Mouse (Mus musculus): ENCODE measurements around the gene Hnrnpll.
A peak's percentile ranks its signal among the peaks of the same experiment; 100 is the strongest.

Gene Hnrnpll

DNA sequence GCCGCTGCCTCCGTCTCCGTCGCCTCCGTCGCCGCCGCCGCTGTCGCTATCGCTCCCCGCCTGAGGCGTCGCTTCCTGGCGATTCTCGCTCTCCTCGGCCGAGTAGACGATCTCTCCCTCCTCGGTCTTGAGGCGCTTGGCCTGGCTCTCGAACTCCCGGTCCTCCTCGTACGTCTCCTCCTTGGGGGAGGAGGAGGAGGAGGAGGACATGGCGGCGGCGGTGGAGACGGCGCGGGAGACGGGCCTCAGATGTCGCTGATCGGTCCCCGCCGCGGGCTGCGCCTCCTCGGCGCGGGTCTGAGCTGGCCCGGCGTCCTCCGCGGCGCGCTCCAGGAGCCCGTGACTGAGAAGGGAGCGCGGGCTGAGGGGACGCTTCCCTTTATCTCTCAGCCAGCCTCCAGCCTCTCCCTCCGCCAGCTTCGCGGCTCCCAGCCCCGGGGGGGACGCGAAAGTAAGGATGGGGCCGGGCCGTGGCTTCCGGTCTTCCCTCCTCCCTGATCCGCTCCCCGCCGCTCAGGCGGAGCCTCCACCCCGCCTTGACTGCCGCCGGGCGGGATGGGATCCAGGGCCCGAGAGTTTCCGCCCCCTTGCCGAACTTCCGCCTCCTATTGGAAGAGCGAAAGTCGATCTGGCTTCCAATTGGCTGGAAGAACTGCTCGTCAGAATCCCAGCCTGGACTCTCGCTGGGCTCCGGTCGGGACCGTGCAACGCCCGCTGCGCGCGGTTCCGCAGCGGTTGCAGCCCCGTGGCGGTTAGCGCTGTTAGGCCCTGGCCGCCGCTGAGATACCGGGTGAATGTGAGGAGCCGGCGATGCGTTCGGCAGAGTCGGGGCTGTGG, at the start of gene Hnrnpll:
Gene Hnrnpll (minus strand): TSS at position 552 of the 837 bp plus-strand sequence.
- peak; percentile 96 for DNase-seq (ENCODE audit: low read depth)

DNA sequence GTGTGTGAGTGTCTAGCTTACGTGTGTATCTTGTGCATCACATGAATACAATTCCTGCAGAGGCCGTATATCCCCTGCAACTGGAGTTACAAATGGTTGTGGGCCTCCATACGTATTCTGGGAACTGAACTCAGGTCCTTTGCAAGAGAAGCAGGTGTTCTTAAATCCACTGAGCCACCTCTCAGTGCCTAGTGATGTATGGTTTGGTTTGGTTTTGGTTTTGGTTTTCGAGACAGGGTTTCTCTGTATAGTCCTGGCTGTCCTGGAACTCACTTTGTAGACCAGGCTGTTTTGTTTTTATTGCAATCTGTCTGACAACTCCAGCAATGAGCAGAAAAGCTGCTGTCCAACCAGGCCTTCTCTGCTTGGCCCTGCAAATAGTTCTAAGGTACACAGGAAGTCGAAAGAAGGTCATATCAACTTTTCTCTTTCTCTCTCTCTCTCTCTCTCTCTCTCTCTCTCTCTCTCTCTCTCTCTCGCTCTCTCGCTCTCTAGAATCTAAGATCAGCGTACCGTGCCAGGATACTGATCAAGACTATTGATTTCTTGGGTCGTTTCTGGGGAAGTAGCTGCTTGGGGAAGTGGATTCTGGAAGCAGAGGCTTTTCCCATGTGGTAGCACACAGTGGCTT, 43.3 kb upstream of the Hnrnpll start:
- DNase-seq (ENCODE audit: low read depth) = no peak

DNA sequence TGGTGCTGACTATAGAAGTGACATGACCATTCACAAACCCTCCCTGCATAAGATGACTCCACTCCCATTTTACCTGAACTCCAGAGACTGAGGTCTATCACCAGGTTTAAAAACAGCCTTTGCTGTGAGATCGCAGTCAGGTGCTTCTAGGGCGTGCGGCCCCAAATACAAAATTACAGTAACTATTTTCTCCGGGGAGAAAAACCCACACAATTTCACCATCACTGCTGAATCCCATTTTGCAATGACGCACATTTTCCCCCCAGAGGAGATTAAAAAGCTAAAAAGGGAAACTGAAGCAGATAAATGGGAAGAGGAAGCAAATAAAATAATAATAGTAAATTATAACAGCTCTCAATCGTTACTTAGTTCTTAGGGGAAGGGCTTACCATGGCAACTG, 37.7 kb upstream of the Hnrnpll start:
- no peak for DNase-seq (ENCODE audit: low read depth)

DNA sequence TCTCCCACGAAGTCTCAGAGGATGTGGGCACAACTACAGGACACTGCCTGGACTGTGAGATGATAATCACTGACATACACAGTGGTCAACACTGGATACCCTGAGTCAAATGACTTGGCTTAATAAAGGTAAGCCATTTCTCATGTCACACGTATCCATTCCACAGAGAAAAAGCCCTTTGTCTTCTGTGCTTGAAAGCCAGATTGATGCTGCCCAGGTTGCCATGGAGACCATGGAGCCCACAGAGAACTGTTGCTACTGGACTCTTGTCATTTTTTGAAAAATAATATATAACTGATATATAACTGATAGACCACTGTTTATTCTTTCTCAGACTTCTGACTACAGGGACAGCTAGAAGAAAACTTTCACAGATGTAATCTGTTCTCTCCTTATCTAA, 35.1 kb upstream of the Hnrnpll start:
- DNase-seq (ENCODE audit: low read depth) = no peak

DNA sequence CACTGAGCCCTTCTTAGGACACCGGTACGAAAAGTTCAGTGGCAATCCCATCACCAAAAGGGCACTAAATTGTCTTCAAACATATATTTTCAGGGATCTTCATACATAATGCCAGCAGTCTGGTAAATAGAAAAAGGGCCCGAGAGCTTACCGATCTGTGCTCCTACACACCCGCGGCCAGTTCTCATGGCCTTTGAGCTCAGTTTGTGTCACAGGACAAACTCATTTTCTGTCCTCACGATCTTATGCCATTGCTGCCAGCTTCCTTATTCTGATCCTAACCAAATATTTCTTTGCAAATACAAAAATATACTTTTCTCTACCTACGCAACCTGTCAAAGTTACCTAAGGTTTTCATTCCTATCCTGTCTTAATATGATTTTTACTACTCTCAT, 34.6 kb upstream of the Hnrnpll start:
- no peak for DNase-seq (ENCODE audit: low read depth)

DNA sequence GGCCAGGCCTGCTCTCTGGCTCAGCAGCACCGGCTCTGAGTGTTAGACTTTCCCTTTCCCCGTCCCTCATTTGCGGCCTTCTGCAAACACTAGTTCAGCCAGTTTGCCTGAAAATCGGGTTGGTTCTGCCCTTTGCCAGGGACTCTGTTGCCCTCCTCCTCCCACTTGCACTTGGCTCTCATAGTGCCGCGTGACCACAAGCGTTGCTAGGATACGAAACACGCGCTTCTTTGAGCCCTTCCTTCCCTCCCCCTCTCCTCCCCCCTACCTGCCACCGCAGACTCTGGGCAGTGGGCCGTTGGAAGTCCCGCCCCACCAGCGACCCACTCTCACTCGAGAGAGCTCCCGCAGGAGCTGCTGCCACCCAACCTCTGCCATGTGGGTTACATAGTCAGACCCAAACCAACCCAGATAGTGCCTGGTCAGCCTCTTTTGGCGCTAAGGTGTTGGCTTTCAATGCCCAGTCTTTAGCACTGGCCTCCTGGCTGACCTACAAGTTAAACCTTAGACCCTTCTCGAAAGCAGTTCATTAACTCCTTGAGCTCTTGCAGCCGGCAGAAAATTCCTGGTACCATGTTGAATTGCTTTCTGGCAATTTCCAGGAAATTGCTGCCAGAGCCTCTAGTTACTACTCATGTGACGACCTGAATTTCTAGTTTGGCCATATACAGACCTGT, 34.0 kb upstream of the Hnrnpll start:
- peak; percentile 57 for DNase-seq (ENCODE audit: low read depth)

DNA sequence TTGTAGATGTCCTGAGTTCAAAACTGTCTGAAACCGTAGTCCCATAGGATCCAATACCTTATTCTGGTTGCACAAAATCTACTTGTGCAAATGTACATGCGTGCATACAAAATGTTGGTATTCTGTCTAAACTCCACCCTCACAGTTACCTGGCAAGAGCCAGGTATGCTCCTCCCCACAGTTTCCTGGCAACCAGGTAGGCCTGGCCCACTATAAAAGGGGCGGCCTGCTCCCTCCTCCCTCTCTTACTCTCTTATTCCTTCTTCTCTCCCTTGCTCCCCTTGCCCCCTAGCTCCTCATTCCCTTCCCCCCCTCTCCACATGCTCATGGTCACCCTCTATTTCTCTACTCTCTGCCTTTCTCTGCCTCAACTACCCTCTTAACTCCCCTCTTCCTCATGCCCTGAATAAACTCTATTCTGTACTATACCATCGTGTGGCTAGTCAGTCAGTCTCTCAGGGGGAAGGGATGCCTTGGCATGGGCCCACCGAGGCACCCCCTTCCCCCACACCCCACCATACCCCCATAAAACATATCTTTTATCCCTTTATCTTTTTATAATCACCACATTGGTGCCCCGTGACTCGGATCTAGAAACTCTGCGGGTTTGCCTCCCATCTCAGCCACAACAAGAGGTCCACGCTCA, 33.2 kb upstream of the Hnrnpll start:
- no peak for DNase-seq (ENCODE audit: low read depth)

DNA sequence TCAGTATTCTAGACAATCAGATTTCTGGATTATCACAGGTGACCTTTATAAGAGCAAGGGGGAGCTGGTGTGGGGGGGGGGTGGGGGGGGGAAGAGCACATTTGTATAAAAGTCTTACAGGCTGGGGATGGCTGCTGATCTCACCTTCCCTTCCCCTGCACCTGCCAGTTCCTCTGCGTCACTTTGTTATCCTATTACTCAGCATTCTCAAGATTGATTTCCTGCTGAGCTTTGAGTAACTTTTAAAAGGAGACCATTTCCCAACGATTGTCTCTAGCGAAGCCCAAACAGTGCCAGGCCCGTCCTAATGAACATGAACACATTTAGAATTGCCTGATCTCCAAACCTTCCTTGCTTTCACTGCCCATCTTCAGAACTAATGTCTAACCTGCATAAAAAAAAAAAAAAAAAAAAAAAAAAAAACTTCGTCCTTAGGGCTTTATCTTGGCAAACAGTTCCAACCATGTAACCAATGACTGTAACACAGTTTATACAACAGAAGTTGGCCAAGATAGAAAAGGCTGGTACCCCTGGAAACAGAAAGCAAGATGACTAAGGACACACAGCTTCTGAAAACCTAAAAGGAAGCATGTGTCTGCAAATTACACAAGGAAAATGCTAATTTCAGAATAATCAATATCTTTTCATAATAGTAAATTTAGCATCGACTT, 29.9 kb upstream of the Hnrnpll start:
- DNase-seq (ENCODE audit: low read depth) = no peak

DNA sequence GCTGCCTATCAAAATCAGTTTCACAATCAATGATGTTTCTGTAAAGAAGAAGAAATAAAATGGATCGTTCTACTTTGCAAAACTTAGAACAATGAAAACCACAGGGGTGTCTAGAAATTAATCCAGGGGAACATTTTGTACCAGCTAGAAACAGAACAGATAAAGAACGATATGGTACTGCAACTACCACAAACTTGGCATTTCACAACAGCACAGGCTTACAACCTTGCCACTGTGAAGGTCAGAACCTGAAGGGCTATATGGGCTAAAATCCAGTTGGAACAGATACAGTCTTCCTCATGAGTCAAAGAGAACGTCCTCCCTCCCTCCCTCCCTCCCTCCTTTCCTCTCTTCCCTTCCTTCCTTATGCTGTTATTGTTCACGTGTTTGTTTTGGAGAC, 28.4 kb upstream of the Hnrnpll start:
- no peak for DNase-seq (ENCODE audit: low read depth)

DNA sequence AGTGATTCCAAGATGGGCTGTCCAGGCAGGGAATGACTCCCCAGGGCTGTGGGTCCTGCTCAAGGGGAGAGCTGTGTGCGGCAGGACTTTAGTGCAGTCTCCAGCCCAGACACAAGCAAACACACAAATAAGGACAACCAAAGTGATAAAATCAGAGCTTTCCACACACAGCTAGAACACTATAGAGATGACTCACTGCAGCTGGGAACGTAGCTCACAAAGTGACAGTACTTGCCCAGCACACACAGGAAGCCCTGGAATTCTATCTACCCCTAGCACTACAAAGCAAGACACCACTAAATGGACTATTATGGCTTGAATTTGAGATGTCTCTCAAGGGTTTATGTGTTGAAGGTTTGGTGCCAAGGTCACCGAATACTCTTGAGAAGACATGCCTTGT, 26.0 kb upstream of the Hnrnpll start:
- no peak for DNase-seq (ENCODE audit: low read depth)

DNA sequence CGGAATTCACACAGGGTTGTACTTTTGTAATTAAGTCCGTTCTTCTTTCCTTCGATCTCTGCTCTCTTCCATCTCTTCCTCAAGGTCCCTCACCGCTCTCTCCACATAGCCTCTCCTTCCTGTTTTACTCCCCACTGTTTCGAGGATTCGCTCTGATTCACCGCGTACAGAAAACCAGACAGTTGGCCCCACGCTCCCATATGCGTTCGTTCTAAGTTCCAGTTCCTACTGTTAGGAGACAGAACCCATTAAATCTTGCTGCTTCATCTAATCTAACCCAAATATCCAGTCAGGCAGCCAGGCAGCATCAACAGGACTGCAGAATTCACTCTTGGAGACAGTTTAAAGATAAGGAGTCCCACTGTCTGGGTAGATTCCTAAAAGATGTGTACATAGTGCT, 24.5 kb upstream of the Hnrnpll start:
- DNase-seq (ENCODE audit: low read depth) = no peak

DNA sequence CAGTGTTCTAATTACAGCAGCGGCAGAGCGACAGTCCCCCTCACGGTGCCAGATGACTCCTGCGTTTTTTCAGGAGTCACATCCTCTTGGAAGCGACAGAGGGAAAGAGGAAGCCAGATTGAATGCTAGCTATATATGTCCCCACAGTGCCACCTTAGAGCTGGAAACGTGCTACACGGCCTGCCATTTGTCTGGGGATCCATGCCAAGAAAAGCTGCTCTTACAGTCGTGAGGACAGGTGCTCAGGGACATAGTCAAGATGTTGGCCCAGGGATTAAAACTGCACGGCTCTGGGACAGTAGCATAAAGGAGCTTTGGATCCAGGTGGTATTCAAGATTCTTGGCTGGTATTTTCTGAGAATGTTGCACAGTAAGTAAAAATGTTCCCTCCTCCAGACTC, 22.3 kb upstream of the Hnrnpll start:
- DNase-seq (ENCODE audit: low read depth) = no peak

DNA sequence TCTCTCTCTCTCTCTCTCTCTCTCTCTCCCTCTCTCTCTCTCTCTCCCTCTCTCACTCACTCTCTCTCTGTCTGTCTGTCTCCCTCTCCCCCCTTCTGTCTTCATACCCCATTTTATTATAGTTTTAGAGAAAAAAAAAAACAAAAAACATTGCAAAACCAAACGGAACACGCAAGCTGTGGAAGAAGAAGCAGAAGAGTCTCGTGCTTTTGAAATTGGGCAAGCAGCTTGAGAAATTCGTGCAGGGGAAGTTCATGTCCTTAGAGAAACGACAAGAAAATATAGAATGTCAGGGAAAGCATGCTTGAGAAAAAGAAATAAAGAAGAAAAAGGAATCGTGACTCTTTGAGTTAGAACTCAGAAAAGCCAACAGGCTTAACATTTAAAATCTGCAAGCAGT, 21.1 kb upstream of the Hnrnpll start:
- DNase-seq (ENCODE audit: low read depth) = no peak

DNA sequence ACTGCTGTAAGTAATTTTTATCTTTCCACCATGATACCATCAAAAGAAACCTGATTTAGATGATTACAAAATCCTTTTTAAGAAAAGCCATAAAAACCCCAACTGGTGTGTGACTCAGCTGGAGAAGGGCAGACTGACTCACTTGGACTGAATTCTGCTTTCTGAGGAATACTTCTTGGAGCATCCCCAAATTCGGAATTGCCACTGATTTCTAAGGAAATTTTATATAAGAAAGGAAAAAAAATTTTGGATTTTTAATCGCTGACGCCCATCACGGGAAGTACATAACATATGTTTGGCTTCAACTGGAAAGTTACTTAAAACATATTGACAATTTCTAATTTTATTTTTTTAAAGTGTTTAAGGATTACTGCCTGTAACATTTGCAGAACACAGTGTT, 16.6 kb upstream of the Hnrnpll start:
- no peak for DNase-seq (ENCODE audit: low read depth)

DNA sequence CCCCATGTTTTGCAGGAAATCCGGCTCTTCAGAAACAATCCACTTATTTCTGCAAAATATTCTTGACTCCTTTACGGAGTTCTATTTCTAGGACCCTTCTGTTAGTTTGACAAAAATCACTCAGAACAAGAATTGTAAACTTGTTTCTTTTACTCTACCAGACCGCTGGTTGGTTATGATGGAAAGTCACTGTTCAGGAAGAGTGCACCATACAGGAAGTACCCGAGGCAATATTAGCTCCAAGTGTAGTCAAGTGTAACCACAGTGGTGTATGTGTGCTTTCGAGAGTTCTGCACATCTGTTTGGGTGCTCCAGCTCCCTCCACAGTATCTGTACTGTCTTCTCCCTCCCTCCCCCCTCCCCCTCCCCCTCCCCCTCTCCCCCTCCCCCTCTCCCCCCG, 5.1 kb upstream of the Hnrnpll start:
- peak; percentile 43 for DNase-seq (ENCODE audit: low read depth)

DNA sequence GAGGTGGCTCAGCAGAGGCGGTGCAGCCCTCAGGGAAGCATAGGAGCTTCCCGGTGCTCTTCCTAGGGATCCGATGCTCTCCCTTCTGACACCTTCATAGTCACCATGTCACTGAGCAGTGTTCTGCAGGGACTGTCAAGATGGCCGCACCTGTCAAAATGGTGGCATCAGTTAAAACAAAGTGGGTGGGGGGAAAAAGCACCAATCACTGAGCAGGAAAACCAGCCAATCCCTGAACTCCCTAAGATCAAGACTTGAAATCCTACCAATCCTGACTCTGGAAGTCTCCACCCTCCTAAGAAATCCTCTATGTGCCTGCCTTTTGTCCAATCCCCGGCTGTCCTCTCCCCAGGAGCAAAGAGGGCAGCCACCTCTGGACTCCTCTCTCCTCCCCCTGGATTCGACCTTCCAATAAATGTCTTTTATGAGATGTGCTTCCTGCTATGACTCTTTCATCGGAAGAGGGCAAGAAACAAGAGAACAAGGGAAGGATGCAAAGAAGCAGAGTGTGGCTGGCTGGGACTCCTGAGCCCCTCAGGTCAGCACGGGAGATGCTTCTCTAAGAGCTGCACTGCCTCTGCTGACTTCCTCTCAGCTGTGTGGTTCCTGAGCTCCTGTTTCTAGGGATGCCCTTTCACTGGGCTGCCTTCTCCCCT, 1.8 kb upstream of the Hnrnpll start:
- DNase-seq (ENCODE audit: low read depth) = no peak

DNA sequence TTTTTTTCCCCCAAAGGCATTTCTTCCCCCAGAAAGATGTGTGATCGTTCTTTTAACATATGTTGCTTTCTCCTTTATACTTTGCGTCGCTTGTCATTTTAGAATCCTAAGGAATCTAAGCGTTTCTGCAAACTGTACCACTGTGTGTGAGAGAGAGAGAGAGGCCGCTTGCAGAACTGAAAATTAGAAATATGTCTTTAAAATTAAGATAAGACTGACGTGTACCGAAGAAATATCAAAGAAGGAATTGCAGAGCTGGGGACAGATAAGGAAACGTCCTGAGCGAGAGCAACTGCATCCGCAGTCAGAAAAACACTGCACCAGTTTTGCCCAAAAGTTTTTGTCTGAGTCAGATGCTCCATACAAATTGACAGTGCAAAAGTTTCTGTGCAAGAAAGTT, 1.3 kb upstream of the Hnrnpll start:
- no peak for DNase-seq (ENCODE audit: low read depth)

DNA sequence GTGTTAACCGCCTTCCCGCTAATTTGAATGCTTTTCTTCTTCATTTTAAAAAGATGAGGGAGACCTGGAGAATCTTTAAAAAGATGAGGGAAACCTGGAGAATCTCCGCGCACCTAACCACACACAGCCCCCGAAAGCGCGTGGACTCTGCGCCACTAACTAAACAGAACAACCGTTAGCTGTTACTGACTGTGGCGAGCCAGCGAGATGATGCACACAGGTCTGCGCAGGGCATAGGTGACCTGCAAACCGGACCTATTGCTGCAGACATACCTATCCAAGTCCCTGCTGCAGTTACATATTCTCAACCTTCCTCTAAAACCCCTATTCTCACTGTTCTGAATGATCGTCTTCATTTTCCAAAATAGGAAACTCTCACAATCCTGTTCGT, 481 bp upstream of the Hnrnpll start:
- DNase-seq (ENCODE audit: low read depth) = no peak

DNA sequence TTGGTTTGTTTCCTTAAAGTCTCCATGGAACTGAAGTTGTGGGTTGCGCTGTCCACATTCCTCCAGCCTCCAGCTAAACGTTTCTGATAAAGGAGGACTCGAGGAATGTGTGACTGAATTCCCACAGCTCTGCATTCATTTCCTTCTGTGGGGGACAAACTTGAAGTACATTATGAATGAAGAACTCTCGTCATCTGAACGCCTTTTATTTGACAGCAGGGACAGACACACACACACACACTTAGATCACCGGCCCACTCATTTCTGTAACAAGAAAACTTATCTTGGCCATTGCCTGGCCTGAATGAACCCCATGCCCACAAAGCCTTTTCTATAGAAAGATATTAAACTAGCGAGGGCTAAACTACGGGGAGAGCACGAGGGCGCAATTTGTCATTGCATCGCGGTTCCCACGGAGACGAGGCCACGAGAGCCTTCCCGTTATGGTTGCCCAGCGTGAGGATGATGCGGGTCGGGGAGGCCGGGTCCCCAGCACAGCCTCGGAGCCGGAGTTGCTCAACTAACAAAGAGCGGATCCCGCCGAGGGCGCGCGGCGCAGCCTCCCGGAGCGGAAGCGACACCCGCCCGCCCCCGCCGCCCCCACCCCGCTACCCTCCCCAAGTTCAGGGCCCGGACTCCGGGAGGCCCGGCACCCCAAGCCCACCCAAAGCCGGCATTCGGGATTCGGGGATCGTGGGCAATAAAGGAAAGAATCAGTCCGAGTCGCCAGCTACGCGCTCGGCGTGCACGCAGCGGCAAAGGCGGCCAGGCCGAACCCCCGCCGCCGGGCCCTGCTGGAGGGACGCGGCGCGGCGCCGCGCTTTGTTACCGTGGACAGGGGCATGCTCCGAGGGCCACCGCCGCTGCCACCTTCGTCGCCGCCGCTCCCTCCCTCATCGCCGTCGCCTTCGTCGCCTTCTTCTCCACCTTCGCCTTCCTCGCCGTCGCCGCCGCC, 1.0 kb downstream of the Hnrnpll start:
- DNase-seq (ENCODE audit: low read depth) = peak; percentile 70

DNA sequence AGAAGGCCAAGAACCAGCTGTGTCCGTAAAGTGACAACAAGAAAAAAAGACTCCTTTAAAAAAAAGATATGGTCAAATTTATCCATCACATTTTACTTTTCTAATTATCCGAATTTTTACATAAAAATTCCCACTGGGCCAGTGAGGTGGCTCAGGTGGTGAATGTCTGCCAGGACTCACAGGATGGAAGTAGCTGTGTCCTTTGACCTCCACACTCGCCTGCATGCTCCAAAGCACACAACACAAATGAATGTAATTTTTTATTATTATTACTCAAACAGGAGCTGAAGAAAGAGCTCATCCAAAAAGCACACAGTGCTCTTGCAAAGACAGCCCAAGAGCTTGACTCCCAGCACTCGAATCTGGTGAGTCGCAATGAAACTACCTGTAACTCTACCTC, 2.0 kb downstream of the Hnrnpll start:
- DNase-seq (ENCODE audit: low read depth) = no peak

DNA sequence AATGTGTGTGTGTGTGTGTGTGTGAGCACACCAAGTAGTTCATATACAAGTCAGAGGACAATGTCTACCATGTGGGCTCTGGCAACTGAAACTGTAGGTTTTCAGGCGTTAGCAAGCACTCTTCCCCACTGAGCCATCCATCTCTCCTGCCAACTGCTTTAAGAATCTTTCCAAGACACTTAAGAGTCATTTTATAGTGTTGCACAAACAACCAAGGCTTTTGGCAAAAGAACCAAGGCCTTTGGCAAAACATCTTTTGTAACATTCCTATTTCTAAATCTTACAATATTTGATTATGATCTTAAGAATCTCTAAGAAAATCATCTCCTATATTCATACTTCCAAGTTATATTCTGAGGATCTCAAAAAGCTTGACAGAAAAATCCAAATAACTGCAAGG, 2.4 kb downstream of the Hnrnpll start:
- DNase-seq (ENCODE audit: low read depth) = no peak

All from naive thymus-derived CD4-positive, alpha-beta T cell, adult 2 months (primary cell).